Mouse (Mus musculus) bone marrow, adult 2 months (tissue): ENCODE measurements around the gene Rabgap1l.

Source experiments
- CTCF ChIP-seq: fragments of 200-500 bp; IDR thresholded peaks from 2 replicates; pipeline ENCODE4 v1.5.1; 2011; ENCODE audit warnings: low read length, control low read depth; ENCODE audit not compliant: control insufficient read depth, insufficient read depth
- POLR2A ChIP-seq: fragments of 200-500 bp; IDR thresholded peaks from 2 replicates; pipeline ENCODE4 v1.6.1; 2011; ENCODE audit warnings: low read depth, mild to moderate bottlenecking, control low read depth, low read length, borderline replicate concordance; ENCODE audit not compliant: control insufficient read depth

DNA sequence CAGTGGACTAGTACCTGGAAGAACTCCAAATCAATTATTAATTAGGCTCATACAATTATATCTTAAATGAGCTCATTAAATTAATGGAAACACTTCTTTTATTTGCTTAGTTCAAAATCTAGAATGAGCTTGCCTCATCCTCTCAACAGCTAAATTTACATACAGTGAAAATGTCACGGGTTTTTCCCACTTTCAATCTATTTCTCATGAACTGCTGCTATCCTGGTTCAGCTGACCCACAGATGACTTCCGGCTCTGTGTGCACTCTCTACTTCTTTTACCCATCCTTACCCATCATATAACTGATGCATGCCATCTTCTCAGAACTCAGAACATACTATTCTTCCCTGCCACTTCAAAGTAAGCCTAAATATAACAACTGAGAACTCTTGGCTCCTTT is 452.4 kb downstream of the Rabgap1l start:
- TF ChIP-seq POLR2A (no peak), CTCF (no peak)
